Mouse (Mus musculus) thymus, adult 2 months (tissue): ENCODE results near the gene Ccdc70. TPM values are rescaled to one million over a fixed set of nuclear protein-coding genes. Genes with fewer than 3 reads are reported as not detected.
A peak's percentile ranks its signal among the peaks of the same experiment; 100 is the strongest.

Experiments used
- DNase-seq: peaks from one replicate; pipeline ENCODE4 v3.0.0; 2021
- H3K27ac ChIP-seq: fragments of 200-500 bp; 2 replicates; pipeline ENCODE4 v1.5.1; 2012; ENCODE audit warnings: low read length, control low read depth; ENCODE audit not compliant: control insufficient read depth, insufficient read depth
- H3K27me3 ChIP-seq: fragments of 200-500 bp; 2 replicates; pipeline ENCODE4 v1.6.1; 2012; ENCODE audit warnings: mild to moderate bottlenecking, low read length, moderate library complexity, mixed read lengths; ENCODE audit not compliant: control insufficient read depth, insufficient read depth
- H3K36me3 ChIP-seq: fragments of 200-500 bp; 2 replicates; pipeline ENCODE4 v1.6.1; 2012; ENCODE audit warnings: mild to moderate bottlenecking, low read length, moderate library complexity; ENCODE audit not compliant: control insufficient read depth, insufficient read depth
- H3K4me1 ChIP-seq: fragments of 200-500 bp; replicated peaks from 2 replicates; pipeline ENCODE4 v1.6.1; 2012; ENCODE audit warnings: low read length; ENCODE audit not compliant: control insufficient read depth, insufficient read depth
- H3K4me3 ChIP-seq: fragments of 200-500 bp; 2 replicates; pipeline ENCODE4 v1.5.1; 2012; ENCODE audit warnings: mild to moderate bottlenecking, low read length, control low read depth, moderate library complexity; ENCODE audit not compliant: control insufficient read depth, insufficient read depth
- CTCF ChIP-seq: fragments of 200-500 bp; IDR thresholded peaks from 2 replicates; pipeline ENCODE4 v1.5.1; 2012; ENCODE audit warnings: mild to moderate bottlenecking, control low read depth, low read length, moderate library complexity, borderline replicate concordance; ENCODE audit not compliant: control insufficient read depth, poor library complexity, insufficient read depth; ENCODE audit errors: extremely low read depth
- POLR2A ChIP-seq: fragments of 200-500 bp; IDR thresholded peaks from 2 replicates; pipeline ENCODE4 v1.6.1; 2012; ENCODE audit warnings: mild to moderate bottlenecking, low read length, control low read depth, moderate library complexity; ENCODE audit not compliant: control insufficient read depth, poor library complexity, insufficient read depth; ENCODE audit errors: extremely low read depth
- WGBS: fragments of 180-500 bp; shearing (Covaris S2); methylation state at CpG from one replicate; pipeline ENCODE4 v1.1.7; 2018; 5-methylcytosine and 5-hydroxymethylcytosine counted together
- polyA plus RNA-seq: library from polyadenylated mRNA; depleted of rRNA; stranded (reverse); fragments of >200 nt; gene quantifications from 2 replicates; pipeline ENCODE4 v1.2.3, GENCODE M21; 2012

Ccdc70 gene
- polyA plus RNA-seq, 1 experiment, result not detected

- Histone ChIP-seq H3K36me3 (no peaks in the 10 kb centered on the region), H3K27me3 (no peaks in the 10 kb centered on the region), H3K4me3 (no peak overlapping the region), H3K4me1 (no peaks in the 10 kb centered on the region), H3K27ac (no peak overlapping the region)
- 92% methylated on average over 14 of the region's 14 CpGs for WGBS
- TF ChIP-seq CTCF (no peak), POLR2A (no peak)
- no peak for DNase-seq
Measured at GRCm38 (mm10) chr8:22004750-22005522, 35.4 kb downstream of the Ccdc70 start.

GRCm38 (mm10) chr8:22006423-22006822 lies 36.8 kb downstream of the Ccdc70 start:
- Histone ChIP-seq H3K27ac (no peak overlapping the region), H3K36me3 (no peaks in the 10 kb centered on the region), H3K4me1 (no peaks in the 10 kb centered on the region), H3K4me3 (no peak overlapping the region), H3K27me3 (no peaks in the 10 kb centered on the region)
- DNase-seq, result no peak
- TF ChIP-seq CTCF (no peak), POLR2A (no peak)
- 75% methylated on average over 6 of the region's 6 CpGs for WGBS

- no peak for TF ChIP-seq CTCF
- TF ChIP-seq POLR2A, result no peak
- 75% methylated on average over 3 of the region's 3 CpGs for WGBS
Measured at GRCm38 (mm10) chr8:22009403-22009802, 39.8 kb downstream of the Ccdc70 start.

GRCm38 (mm10) chr8:22013034-22013707 lies 43.6 kb downstream of the Ccdc70 start:
- H3K4me1 ChIP-seq, result no peaks in the 10 kb centered on the region
- TF ChIP-seq CTCF (no peak), POLR2A (no peak)
- H3K36me3 ChIP-seq, result no peaks in the 10 kb centered on the region
- H3K27ac ChIP-seq, result no peak overlapping the region
- 77% methylated on average over 24 of the region's 24 CpGs for WGBS
- peak overlapping the region; percentile 33 for H3K4me3 ChIP-seq
- DNase-seq, result no peak
- H3K27me3 ChIP-seq, result no peaks in the 10 kb centered on the region

More at GRCm38 (mm10) chr8:22009403-22009802, 39.8 kb downstream of the Ccdc70 start:
- no peaks in the 10 kb centered on the region for H3K4me1 ChIP-seq
- no peak overlapping the region for H3K4me3 ChIP-seq
- H3K36me3 ChIP-seq, result no peaks in the 10 kb centered on the region
- no peak for DNase-seq
- no peaks in the 10 kb centered on the region for H3K27me3 ChIP-seq
- H3K27ac ChIP-seq, result no peak overlapping the region

GRCm38 (mm10) chr8:22017731-22018130 lies 48.2 kb downstream of the Ccdc70 start:
- H3K4me3 ChIP-seq, result no peak overlapping the region
- DNase-seq, result no peak
- no peaks in the 10 kb centered on the region for H3K4me1 ChIP-seq
- no peak for TF ChIP-seq CTCF
- TF ChIP-seq POLR2A, result no peak
- WGBS, result 84% methylated on average over 7 of the region's 7 CpGs
- no peaks in the 10 kb centered on the region for H3K27me3 ChIP-seq
- no peak overlapping the region for H3K27ac ChIP-seq
- no peaks in the 10 kb centered on the region for H3K36me3 ChIP-seq

- no peak for DNase-seq
- TF ChIP-seq CTCF, result no peak
- no peak for TF ChIP-seq POLR2A
- no peaks in the 10 kb centered on the region for H3K27me3 ChIP-seq
- H3K36me3 ChIP-seq, result no peaks in the 10 kb centered on the region
- no peak overlapping the region for H3K27ac ChIP-seq
- H3K4me3 ChIP-seq, result no peak overlapping the region
- WGBS, result 83% methylated on average over 5 of the region's 5 CpGs
- no peaks in the 10 kb centered on the region for H3K4me1 ChIP-seq
Measured at GRCm38 (mm10) chr8:22019498-22019897, 49.9 kb downstream of the Ccdc70 start.
